Mouse (Mus musculus) forebrain, embryonic 10.5 days (tissue): ENCODE measurements around the gene Ankrd2. TPM values are rescaled to one million over a fixed set of nuclear protein-coding genes. Genes with fewer than 3 reads are reported as not detected.

Experiments
- DNase-seq: peaks from one replicate; pipeline ENCODE4 v3.0.0-alpha.2; 2017; ENCODE audit warnings: low spot score; ENCODE audit errors: extremely low spot score
- H3K27ac ChIP-seq: fragments of 300-500 bp; sonication (generic); 2 replicates; pipeline ENCODE4 v1.5.1; 2016; ENCODE audit warnings: mild to moderate bottlenecking
- H3K27me3 ChIP-seq: fragments of 300-500 bp; sonication (generic); 2 replicates; pipeline ENCODE4 v1.6.1; 2016; ENCODE audit warnings: mild to moderate bottlenecking; ENCODE audit not compliant: poor library complexity, severe bottlenecking
- H3K36me3 ChIP-seq: fragments of 300-500 bp; sonication (generic); replicated peaks from 2 replicates; pipeline ENCODE4 v1.6.1; 2016; ENCODE audit warnings: mild to moderate bottlenecking, moderate library complexity
- H3K4me1 ChIP-seq: fragments of 300-500 bp; sonication (generic); 2 replicates; pipeline ENCODE4 v1.6.1; 2016
- H3K4me3 ChIP-seq: fragments of 300-500 bp; sonication (generic); 2 replicates; pipeline ENCODE4 v1.5.1; 2016; ENCODE audit warnings: mild to moderate bottlenecking, moderate library complexity
- H3K9me3 ChIP-seq: fragments of 300-500 bp; sonication (generic); 2 replicates; pipeline ENCODE4 v1.6.1; 2016; ENCODE audit warnings: mild to moderate bottlenecking, moderate library complexity
- WGBS: fragments of 180-500 bp; shearing (Covaris S2); methylation state at CpG from one replicate; pipeline ENCODE4 v1.1.7; 2016; 5-methylcytosine and 5-hydroxymethylcytosine counted together
- polyA plus RNA-seq: library from polyadenylated mRNA; unstranded; fragments of >200 nt; fragmentation: Nextera tagmentation; extraction: Ambion mirVana; gene quantifications from 2 replicates; pipeline ENCODE4 v1.2.1, GENCODE M21; 2016

Gene Ankrd2
- polyA plus RNA-seq, 1 experiment from 2014 or later: not detected

DNA sequence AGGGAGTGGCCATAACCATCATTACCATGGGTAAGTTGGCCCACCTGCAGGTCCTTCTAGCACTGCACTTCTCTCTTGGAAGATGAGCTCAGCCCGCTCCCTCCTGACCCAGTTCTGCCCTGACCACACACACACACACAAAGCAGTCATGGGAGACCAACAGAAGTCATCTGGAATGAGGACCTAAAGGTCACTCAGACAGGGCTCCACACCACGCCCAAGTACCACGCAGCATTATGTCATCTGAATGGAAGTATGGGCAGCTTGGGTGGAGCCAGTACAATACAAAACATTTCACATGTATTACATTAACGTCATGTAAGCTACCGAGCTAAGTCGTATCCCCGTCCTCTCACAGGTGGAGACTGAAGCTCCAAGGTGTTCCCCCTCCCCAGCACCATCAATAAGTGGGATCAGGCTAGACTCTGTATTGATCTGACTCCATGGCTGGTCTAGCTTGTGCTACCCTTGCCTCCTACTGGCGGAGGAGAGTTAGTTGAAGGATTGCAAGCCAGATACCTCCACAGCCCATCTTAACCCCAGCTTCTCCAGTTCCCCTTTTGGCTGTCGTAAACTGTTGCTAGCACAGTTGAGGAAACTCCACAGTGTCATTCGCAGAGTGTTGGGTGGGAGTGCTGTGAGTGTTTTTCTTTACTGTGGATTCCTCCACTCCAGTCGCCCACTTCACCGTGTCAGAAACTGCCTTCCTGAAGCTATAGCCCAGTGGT, 34.4 kb upstream of the Ankrd2 start:
- 90% methylated on average over 12 of the region's 12 CpGs for WGBS
- Histone ChIP-seq H3K4me1 (peaks cover 29% of the 10 kb centered on the region), H3K36me3 (no peaks in the 10 kb centered on the region), H3K4me3 (no peak overlapping the region), H3K9me3 (no peaks in the 10 kb centered on the region), H3K27me3 (no peaks in the 10 kb centered on the region), H3K27ac (0 out of 2 replicates have a peak overlapping the region, but pooled peaks have one; percentile 22)
- DNase-seq: no peak

DNA sequence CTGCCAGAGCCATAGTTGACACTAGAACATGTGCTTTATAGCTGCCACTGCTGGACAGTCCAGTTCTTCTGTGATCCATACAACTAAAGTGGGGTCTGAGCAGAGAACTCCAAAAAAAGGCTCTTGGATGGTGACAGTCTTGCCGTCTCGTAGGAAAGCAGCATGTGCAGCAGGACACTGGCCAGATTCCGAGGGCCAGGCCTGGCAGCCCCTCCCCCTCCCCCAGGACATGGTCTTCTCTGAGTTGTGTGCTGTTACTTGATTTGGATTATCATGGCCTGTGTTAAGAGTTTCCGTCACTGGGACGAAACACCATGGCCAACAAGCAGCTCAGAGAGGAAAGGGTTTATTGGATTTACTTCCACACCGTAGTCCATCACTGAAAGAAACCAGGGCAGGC, 31.5 kb upstream of the Ankrd2 start:
- Histone ChIP-seq H3K9me3 (no peaks in the 10 kb centered on the region), H3K27ac (no peak overlapping the region), H3K4me1 (peaks cover 43% of the 10 kb centered on the region), H3K36me3 (no peaks in the 10 kb centered on the region), H3K27me3 (no peaks in the 10 kb centered on the region), H3K4me3 (no peak overlapping the region)
- 82% methylated on average over 6 of the region's 6 CpGs for WGBS
- DNase-seq: no peak

GRCm38 (mm10) chr19:42005616-42006015, 30.2 kb upstream of the Ankrd2 start:
- Histone ChIP-seq H3K9me3 (no peaks in the 10 kb centered on the region), H3K27me3 (no peaks in the 10 kb centered on the region), H3K4me3 (no peak overlapping the region), H3K36me3 (no peaks in the 10 kb centered on the region), H3K4me1 (peaks cover 35% of the 10 kb centered on the region), H3K27ac (no peak overlapping the region)
- 86% methylated on average over 3 of the region's 3 CpGs for WGBS
- DNase-seq: no peak

- no peaks in the 10 kb centered on the region for H3K9me3 ChIP-seq
- 75% methylated on average over 8 of the region's 8 CpGs for WGBS
- no peaks in the 10 kb centered on the region for H3K36me3 ChIP-seq
- H3K27ac ChIP-seq: 0 out of 2 replicates have a peak overlapping the region, but pooled peaks have one; percentile 20
- peaks cover 35% of the 10 kb centered on the region for H3K4me1 ChIP-seq
- no peaks in the 10 kb centered on the region for H3K27me3 ChIP-seq
- no peak for DNase-seq
- H3K4me3 ChIP-seq: no peak overlapping the region
Measured at GRCm38 (mm10) chr19:42006568-42006967, 29.2 kb upstream of the Ankrd2 start.

- Histone ChIP-seq H3K36me3 (0 out of 2 replicates have a peak, but pooled peaks cover 4% of the 10 kb centered on the region), H3K27ac (peak overlapping the region; percentile 17; the same call in 1 of the 2 replicates), H3K4me1 (peaks cover 34% of the 10 kb centered on the region), H3K27me3 (no peaks in the 10 kb centered on the region), H3K9me3 (no peaks in the 10 kb centered on the region), H3K4me3 (no peak overlapping the region)
- no peak for DNase-seq
- WGBS: 82% methylated on average over 3 of the region's 3 CpGs
Measured at GRCm38 (mm10) chr19:42008586-42008985, 27.2 kb upstream of the Ankrd2 start.

DNA sequence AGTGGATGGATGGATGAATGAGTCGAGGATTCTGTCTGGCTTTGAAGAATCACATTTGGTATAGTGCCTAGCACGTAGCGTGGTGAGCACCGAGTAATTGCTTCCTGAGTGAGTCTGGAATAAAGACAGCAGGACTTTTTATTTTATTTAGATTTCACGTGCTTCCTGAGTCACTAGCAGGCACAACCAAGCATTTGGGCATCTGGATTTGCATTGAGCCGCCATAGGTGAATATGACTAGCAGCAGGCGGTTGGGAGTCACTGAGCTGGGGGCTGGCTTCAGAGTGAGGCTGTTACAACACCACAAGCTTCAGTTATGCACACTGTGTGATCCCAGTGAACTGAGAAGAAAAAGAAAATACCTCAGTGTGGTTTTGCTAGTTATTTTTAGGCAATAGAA, 26.7 kb upstream of the Ankrd2 start:
- no peak overlapping the region for H3K4me3 ChIP-seq
- H3K27ac ChIP-seq: no peak overlapping the region
- no peaks in the 10 kb centered on the region for H3K9me3 ChIP-seq
- 0 out of 2 replicates have a peak, but pooled peaks cover 4% of the 10 kb centered on the region for H3K36me3 ChIP-seq
- no peak for DNase-seq
- no peaks in the 10 kb centered on the region for H3K27me3 ChIP-seq
- 79% methylated on average over 7 of the region's 7 CpGs for WGBS
- peaks cover 34% of the 10 kb centered on the region for H3K4me1 ChIP-seq

DNA sequence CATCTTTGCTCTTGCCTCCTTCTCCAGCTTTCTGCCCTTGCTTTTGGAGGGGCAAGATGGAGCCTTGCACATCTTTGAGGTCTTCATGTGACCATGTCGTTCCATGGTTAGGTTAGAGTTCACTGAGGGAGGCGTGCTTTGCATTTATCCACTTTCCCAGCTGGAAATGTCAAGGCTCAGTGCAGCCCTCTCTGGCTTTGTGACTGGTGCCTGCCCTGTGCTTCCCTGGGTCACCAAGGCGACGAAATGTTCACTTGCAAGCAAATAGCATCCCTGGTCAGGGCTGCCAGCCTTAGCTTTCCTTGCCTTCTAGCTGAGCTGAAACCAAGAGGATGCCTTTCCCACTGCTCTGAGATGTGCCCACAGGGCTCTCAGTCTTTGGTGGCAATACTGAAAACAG, 25.4 kb upstream of the Ankrd2 start:
- H3K36me3 ChIP-seq: 0 out of 2 replicates have a peak, but pooled peaks cover 4% of the 10 kb centered on the region
- no peak overlapping the region for H3K4me3 ChIP-seq
- no peak overlapping the region for H3K27ac ChIP-seq
- H3K4me1 ChIP-seq: peaks cover 34% of the 10 kb centered on the region
- H3K27me3 ChIP-seq: no peaks in the 10 kb centered on the region
- H3K9me3 ChIP-seq: no peaks in the 10 kb centered on the region
- no peak for DNase-seq
- 64% methylated on average over 4 of the region's 4 CpGs for WGBS

DNA sequence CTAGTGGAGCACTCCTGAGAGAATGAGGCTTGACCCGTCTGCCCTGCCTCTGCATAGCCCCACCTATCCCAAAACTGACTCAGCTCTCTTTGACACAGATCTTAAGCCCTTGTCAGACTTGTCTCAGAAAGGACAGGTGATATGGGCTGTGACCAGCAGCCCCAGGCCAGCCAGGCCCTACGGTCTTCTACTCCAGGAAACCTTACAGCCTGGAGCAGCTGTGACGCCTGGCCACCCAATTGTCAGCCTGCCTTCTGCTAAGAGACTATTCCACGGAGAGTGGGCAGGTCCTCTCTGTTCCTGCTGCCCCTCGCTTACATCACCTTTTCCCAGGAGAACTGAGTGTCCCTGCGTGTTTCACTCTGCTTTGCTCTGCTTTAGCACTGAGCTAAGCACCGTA, 24.7 kb upstream of the Ankrd2 start:
- H3K36me3 ChIP-seq: 0 out of 2 replicates have a peak, but pooled peaks cover 4% of the 10 kb centered on the region
- no peak overlapping the region for H3K27ac ChIP-seq
- no peaks in the 10 kb centered on the region for H3K27me3 ChIP-seq
- H3K4me3 ChIP-seq: no peak overlapping the region
- peaks cover 37% of the 10 kb centered on the region for H3K4me1 ChIP-seq
- DNase-seq: no peak
- 87% methylated on average over 7 of the region's 7 CpGs for whole genome bisulfite sequencing
- H3K9me3 ChIP-seq: no peaks in the 10 kb centered on the region

GRCm38 (mm10) chr19:42014231-42014825, 21.5 kb upstream of the Ankrd2 start:
- H3K4me1 ChIP-seq: peaks cover 45% of the 10 kb centered on the region
- H3K9me3 ChIP-seq: no peaks in the 10 kb centered on the region
- 0 out of 2 replicates have a peak, but pooled peaks cover 4% of the 10 kb centered on the region for H3K36me3 ChIP-seq
- H3K27ac ChIP-seq: no peak overlapping the region
- H3K4me3 ChIP-seq: no peak overlapping the region
- WGBS: 70% methylated on average over 3 of the region's 3 CpGs
- DNase-seq: no peak
- no peaks in the 10 kb centered on the region for H3K27me3 ChIP-seq

GRCm38 (mm10) chr19:42015001-42015400, 20.8 kb upstream of the Ankrd2 start:
- Histone ChIP-seq H3K27me3 (no peaks in the 10 kb centered on the region), H3K9me3 (no peaks in the 10 kb centered on the region), H3K27ac (no peak overlapping the region), H3K36me3 (0 out of 2 replicates have a peak, but pooled peaks cover 4% of the 10 kb centered on the region), H3K4me3 (no peak overlapping the region), H3K4me1 (peaks cover 49% of the 10 kb centered on the region)
- 84% methylated on average over 6 of the region's 6 CpGs for WGBS
- DNase-seq: no peak

GRCm38 (mm10) chr19:42016251-42016650, 19.5 kb upstream of the Ankrd2 start:
- 0 out of 2 replicates have a peak, but pooled peaks cover 4% of the 10 kb centered on the region for H3K36me3 ChIP-seq
- H3K27ac ChIP-seq: peak overlapping the region; percentile 60
- DNase-seq: no peak
- no peaks in the 10 kb centered on the region for H3K9me3 ChIP-seq
- WGBS: 78% methylated on average over 4 of the region's 4 CpGs
- H3K4me3 ChIP-seq: no peak overlapping the region
- H3K27me3 ChIP-seq: no peaks in the 10 kb centered on the region
- peaks cover 39% of the 10 kb centered on the region for H3K4me1 ChIP-seq

- H3K27ac ChIP-seq: peak overlapping the region; percentile 45
Measured at GRCm38 (mm10) chr19:42016840-42017239, 19.0 kb upstream of the Ankrd2 start.

More at GRCm38 (mm10) chr19:42016840-42017239, 19.0 kb upstream of the Ankrd2 start:
- H3K4me1 ChIP-seq: peaks cover 42% of the 10 kb centered on the region
- H3K27me3 ChIP-seq: no peaks in the 10 kb centered on the region
- no peak for DNase-seq
- H3K36me3 ChIP-seq: 0 out of 2 replicates have a peak, but pooled peaks cover 4% of the 10 kb centered on the region
- no peaks in the 10 kb centered on the region for H3K9me3 ChIP-seq
- no peak overlapping the region for H3K4me3 ChIP-seq
- 65% methylated on average over 5 of the region's 5 CpGs for WGBS
